Mouse (Mus musculus) fat pad, adult 2 months (tissue): ENCODE measurements around the gene Stk38.

Source experiments
- DNase-seq: peaks from one replicate; pipeline ENCODE4 v3.0.0-alpha.2; 2011; ENCODE audit warnings: low read depth, low spot score; ENCODE audit errors: extremely low read depth

The Stk38 gene

DNA sequence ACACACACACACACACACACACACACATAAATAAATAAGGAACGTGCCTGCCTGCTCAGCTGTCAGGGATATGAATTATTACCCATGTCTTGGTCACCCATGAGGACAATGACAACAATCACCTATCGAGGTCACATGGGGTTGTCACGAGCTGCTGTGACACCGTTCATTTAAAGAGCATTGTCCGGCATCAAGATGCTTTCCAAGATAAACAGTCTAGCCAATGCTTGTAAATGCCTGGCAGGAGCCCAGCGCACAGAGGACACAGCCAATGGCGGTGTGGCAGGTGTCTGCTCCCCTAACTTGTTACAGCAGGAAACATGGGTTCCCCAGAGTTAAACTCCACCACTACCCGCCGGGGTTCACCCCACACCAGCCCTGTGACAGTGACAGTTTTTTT lies 79.8 kb downstream of the Stk38 start:
- DNase-seq = no peak

- no peak for DNase-seq
These were observed 80.7 kb downstream of the Stk38 start for GRCm38 (mm10) chr17:28926866-28927635.

DNA sequence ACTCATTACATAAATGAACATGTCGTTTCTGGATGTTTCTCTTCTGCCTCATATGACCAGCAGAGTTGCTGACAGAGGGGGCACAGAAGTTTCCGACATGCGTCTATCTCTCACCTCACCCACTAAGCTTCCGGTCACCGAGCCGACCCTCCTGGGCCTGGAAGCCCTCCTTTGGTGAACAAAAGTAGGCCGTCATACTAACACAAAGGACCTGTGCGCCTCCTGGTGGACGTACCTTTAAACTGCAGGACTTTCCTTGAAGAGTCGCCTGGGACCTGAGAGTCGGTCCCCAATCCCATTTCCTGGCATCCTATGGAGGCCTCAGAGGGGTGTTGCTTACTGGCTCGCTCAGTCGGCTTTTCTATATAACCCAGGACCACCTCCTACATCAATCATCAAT lies 81.4 kb downstream of the Stk38 start:
- no peak for DNase-seq

DNA sequence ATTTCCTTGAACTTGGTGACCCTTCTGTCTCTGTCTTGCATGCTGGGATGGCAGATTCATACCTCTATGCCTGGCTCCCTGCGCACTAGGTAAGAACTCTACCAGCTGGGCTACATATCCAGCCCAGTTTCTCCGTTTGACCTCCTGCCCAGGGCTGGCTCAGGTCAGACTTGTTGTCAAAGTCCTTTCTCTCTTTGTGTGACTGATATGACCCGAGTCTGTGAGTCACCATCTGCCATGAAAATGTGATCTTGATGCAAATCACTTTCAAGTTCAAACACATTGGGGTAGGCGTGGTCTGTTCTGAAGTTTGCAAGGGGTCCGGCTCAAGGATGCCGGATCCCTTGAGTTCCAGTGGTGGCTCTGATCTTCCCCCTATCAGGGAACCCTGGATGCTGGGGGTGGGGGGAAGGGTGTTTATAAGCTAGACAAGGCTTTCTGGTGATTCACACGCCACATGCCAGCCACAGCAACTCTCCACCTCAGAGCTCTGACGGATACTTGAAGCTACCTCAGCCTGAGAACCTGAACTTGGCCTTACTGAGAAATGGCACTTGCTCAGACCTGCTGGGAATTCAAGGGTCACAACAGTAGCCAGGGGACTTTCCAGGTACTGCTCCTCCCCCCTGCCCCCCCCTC lies 82.7 kb downstream of the Stk38 start:
- DNase-seq = no peak

GRCm38 (mm10) chr17:28922096-28922495 lies 85.7 kb downstream of the Stk38 start:
- no peak for DNase-seq

DNA sequence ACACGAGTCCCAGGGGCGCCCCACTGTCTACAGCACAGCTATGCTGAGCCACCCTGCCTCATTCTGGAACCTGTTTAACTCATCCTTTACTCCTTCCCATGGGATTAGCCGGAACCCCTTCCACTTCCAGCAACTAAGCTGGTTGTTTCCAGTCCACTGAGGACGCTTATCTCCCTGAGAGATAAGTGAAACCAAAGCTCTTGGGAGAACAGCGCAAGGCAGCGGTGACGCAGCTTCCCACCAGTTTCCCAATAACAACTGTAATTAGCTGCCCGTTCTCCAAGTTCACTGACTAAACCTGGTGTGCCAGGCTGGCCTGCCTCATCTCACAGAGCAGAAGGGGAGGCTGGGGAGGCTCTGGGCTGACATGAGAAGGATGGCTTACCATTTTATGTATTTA lies 86.7 kb downstream of the Stk38 start:
- no peak for DNase-seq
